Comparison of ENCODE assay signal across 16 mouse cellular contexts in the genomic region with DNA sequence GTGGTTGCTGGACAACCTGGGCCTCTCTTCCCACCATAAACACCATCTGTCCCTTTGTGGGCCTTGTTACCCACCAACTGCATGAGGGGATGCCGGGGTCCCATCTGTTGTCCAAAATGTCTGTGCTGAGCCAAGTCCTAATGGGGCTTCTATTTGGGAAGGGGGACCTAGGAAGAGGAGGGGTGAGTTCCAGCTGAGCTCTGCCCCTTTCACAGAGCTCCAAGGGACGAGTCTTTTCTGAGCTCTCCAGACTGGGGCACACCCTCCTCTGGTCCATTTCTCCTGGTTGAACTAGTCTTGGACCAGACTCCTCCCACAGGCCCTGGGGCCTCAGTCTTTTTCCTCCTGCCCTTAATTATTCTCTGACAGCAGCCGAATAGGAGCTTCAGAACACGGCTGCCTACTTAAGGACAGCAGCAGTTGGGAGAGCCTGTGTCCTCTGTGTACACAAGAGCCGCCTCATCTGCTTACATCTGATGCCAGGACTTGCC. TPM values are rescaled to one million over a fixed set of nuclear protein-coding genes. Genes with fewer than 3 reads are reported as not detected.
DNase-seq lines count a peak whose midpoint lies in the region; ATAC-seq and TF ChIP-seq lines count a peak whose summit lies in the region.
"Had no signal": no experiment of that assay in that cellular context is flagged by ENCODE, and none has a peak within 500 bp of the region (broad histone marks: within the 10 kb centered on the region; RNA-seq: fewer than 3 reads in every experiment).

No protein-coding gene starts in this region.

- H3K36me3 ChIP-seq in hindbrain, postnatal 0 days (ENCODE audit: insufficient read depth, low read length): peaks cover 18% of the 10 kb centered on the region; the same call in 1 of the 2 replicates
- H3K36me3 ChIP-seq: stomach, embryonic 15.5 days had no signal

- peaks cover 9% of the 10 kb centered on the region; the same call in 1 of the 2 replicates for H3K4me1 ChIP-seq in hindbrain, postnatal 0 days (ENCODE audit: insufficient read depth, low read length)
- H3K4me1 ChIP-seq: stomach, embryonic 15.5 days had no signal

- H3K27ac ChIP-seq in hindbrain, postnatal 0 days: peak overlapping the region; percentile 66; the same call in 1 of the 2 replicates
- H3K27ac ChIP-seq: stomach, embryonic 15.5 days had no signal

- no peaks in the 10 kb centered on the region for H3K9me3 ChIP-seq in hindbrain, postnatal 0 days (ENCODE audit: low read length)
- H3K9me3 ChIP-seq: heart, embryonic 12.5 days; stomach, embryonic 15.5 days had no signal

- no peaks in the 10 kb centered on the region for H3K27me3 ChIP-seq in hindbrain, postnatal 0 days (ENCODE audit: insufficient read depth, low read length)
- H3K27me3 ChIP-seq: Patski had no signal

- no peak overlapping the region for H3K4me2 ChIP-seq in hindbrain, postnatal 0 days (ENCODE audit: low read depth, low read length)
- H3K4me2 ChIP-seq: heart, embryonic 12.5 days; stomach, embryonic 15.5 days had no signal

- H3K4me3 ChIP-seq in hindbrain, postnatal 0 days (ENCODE audit: low read length): no peak overlapping the region
- H3K4me3 ChIP-seq: heart, embryonic 12.5 days; stomach, embryonic 15.5 days had no signal

- WGBS in hindbrain, postnatal 0 days: 26% methylated on average over 5 of the region's 5 CpGs

- H3K9ac ChIP-seq in hindbrain, postnatal 0 days (replicated peaks; ENCODE audit: low read length): no peak overlapping the region
- H3K9ac ChIP-seq: heart, embryonic 12.5 days; stomach, embryonic 15.5 days had no signal

- peak; percentile 53 for DNase-seq in embryo, embryonic 10.5 days (ENCODE audit: low spot score)
- no peak for DNase-seq in embryo, embryonic 9.5 days (ENCODE audit: extremely low spot score)
- peak; percentile 38 for DNase-seq in right cerebral cortex, postnatal 14 days
- DNase-seq in right cerebral cortex, adult 18-20 months: no peak
- peak; percentile 60 for DNase-seq in hindbrain, postnatal 0 days (ENCODE audit: low spot score)
- no peak for DNase-seq in thymus, postnatal 0 days (ENCODE audit: low spot score)
- no peak for DNase-seq in urinary bladder, postnatal 4 days (ENCODE audit: low spot score in 2 of 2)
- DNase-seq: kidney, adult 8-10 months had no signal

- no peak for TF ChIP-seq CTCF in hindbrain, postnatal 0 days (IDR thresholded peaks at IDR 0.05; ENCODE audit: low read depth)

- ATAC-seq in hindbrain, postnatal 0 days: peak; percentile 61
- no peak for ATAC-seq in erythroblast, adult 5-6 weeks (replicated peaks; ENCODE audit: low FRiP score, poor library complexity, severe bottlenecking)
- ATAC-seq: lung, postnatal 0 days; Patski had no signal

RNA-seq across cellular contexts. Expression of a gene that starts 9.2 kb away (rescaled TPM):
- total RNA-seq in hindbrain, postnatal 0 days (2014; rRNA removed): 8.0 and 9.8 TPM in 2 replicates
- 3.6 and 4.2 TPM in 2 replicates for polyA plus RNA-seq in hindbrain, postnatal 0 days (2015; fragmentation: Nextera tagmentation; extraction: Ambion mirVana)
- 0.09 TPM in 2 replicates for polyA plus RNA-seq in thymus, postnatal 0 days (2015; fragmentation: Nextera tagmentation; extraction: Ambion mirVana)
- not detected in 2 replicates for total RNA-seq in erythroblast, adult 5-6 weeks (2015; ENCODE audit: low replicate concordance)
- total RNA-seq in erythroblast, adult 5-6 weeks (2017; ENCODE audit: low replicate concordance): 2.1 TPM in 1 of 2 replicates, not detected in the other
- total RNA-seq: neutrophil, adult 5-6 weeks had no signal
- polyA plus RNA-seq: heart, embryonic 12.5 days; limb, embryonic 11.5 days; lung, postnatal 0 days had no signal

RNA-seq across cellular contexts. Expression of a gene that starts 21.0 kb away (rescaled TPM):
- total RNA-seq in hindbrain, postnatal 0 days (2014; rRNA removed): 8.6 and 10.0 TPM in 2 replicates
- polyA plus RNA-seq in hindbrain, postnatal 0 days (2015; fragmentation: Nextera tagmentation; extraction: Ambion mirVana): 5.4 and 5.6 TPM in 2 replicates
- polyA plus RNA-seq in thymus, postnatal 0 days (2015; fragmentation: Nextera tagmentation; extraction: Ambion mirVana): 0.15 and 0.17 TPM in 2 replicates
- 5.6 and 11.7 TPM in 2 replicates for total RNA-seq in erythroblast, adult 5-6 weeks (2015; ENCODE audit: low replicate concordance)
- 0.85 and 2.8 TPM in 2 replicates for total RNA-seq in erythroblast, adult 5-6 weeks (2017; ENCODE audit: low replicate concordance)
- total RNA-seq: neutrophil, adult 5-6 weeks had no signal
- polyA plus RNA-seq: C2C12; heart, embryonic 12.5 days had no signal

RNA-seq across cellular contexts. Expression of a gene that starts 22.1 kb away (rescaled TPM):
- 546 and 572 TPM in 2 replicates for total RNA-seq in hindbrain, postnatal 0 days (2014; rRNA removed)
- polyA plus RNA-seq in hindbrain, postnatal 0 days (2015; fragmentation: Nextera tagmentation; extraction: Ambion mirVana): 119 and 123 TPM in 2 replicates
- polyA plus RNA-seq in thymus, postnatal 0 days (2015; fragmentation: Nextera tagmentation; extraction: Ambion mirVana): 0.71 and 0.82 TPM in 2 replicates
- total RNA-seq in erythroblast, adult 5-6 weeks (2015; ENCODE audit: low replicate concordance): not detected in 2 replicates
- total RNA-seq in erythroblast, adult 5-6 weeks (2017; ENCODE audit: low replicate concordance): not detected in 2 replicates
- total RNA-seq: neutrophil, adult 5-6 weeks had no signal

RNA-seq across cellular contexts. Expression of a gene that starts 56.4 kb away (rescaled TPM):
- 12.2 and 14.7 TPM in 2 replicates for total RNA-seq in hindbrain, postnatal 0 days (2014; rRNA removed)
- 2.7 and 3.0 TPM in 2 replicates for polyA plus RNA-seq in hindbrain, postnatal 0 days (2015; fragmentation: Nextera tagmentation; extraction: Ambion mirVana)
- 5.6 and 6.5 TPM in 2 replicates for polyA plus RNA-seq in thymus, postnatal 0 days (2015; fragmentation: Nextera tagmentation; extraction: Ambion mirVana)
- 5.2 and 5.6 TPM in 2 replicates for total RNA-seq in erythroblast, adult 5-6 weeks (2015; ENCODE audit: low replicate concordance)
- 5.3 and 8.1 TPM in 2 replicates for total RNA-seq in erythroblast, adult 5-6 weeks (2017; ENCODE audit: low replicate concordance)

RNA-seq across cellular contexts. Expression of a gene that starts 58.5 kb away (rescaled TPM):
- total RNA-seq in hindbrain, postnatal 0 days (2014; rRNA removed): 136 and 150 TPM in 2 replicates
- 90.2 and 90.8 TPM in 2 replicates for polyA plus RNA-seq in hindbrain, postnatal 0 days (2015; fragmentation: Nextera tagmentation; extraction: Ambion mirVana)
- 24.2 and 28.4 TPM in 2 replicates for polyA plus RNA-seq in thymus, postnatal 0 days (2015; fragmentation: Nextera tagmentation; extraction: Ambion mirVana)
- total RNA-seq in erythroblast, adult 5-6 weeks (2015; ENCODE audit: low replicate concordance): 1.3 and 6.7 TPM in 2 replicates
- total RNA-seq in erythroblast, adult 5-6 weeks (2017; ENCODE audit: low replicate concordance): 2.0 and 3.1 TPM in 2 replicates

Comparison
In these comparisons a context has a peak if more than half of its experiments do, and no peak if none do; other contexts are left out.
1. DNase-seq: peak in embryo, embryonic 10.5 days (single experiment), right cerebral cortex, postnatal 14 days (single experiment) and hindbrain, postnatal 0 days (single experiment); none in embryo, embryonic 9.5 days (single experiment), right cerebral cortex, adult 18-20 months (single experiment), thymus, postnatal 0 days (single experiment) and urinary bladder, postnatal 4 days (0 of 2).
2. RNA of a gene that starts 22.1 kb away (total RNA-seq): 546 to 572 TPM in hindbrain, postnatal 0 days; not detected in erythroblast, adult 5-6 weeks; every median in the first group is over 100 times any median in the second.